Mouse (Mus musculus): Measurements from ENCODE around the gene Ube4b. TPM values are rescaled to one million over a fixed set of nuclear protein-coding genes. Genes with fewer than 3 reads are reported as not detected.

The Ube4b gene
- polyA plus RNA-seq, 1 experiment from 2014 or later, result 63.6 TPM

GRCm38 (mm10) chr4:149328735-149329134 lies 97.8 kb downstream of the Ube4b start:
- Histone ChIP-seq H3K4me2 (no peak overlapping the region), H3K27me3 (no peaks in the 10 kb centered on the region), H3K36me3 (peaks cover 54% of the 10 kb centered on the region), H3K9ac (no peak overlapping the region), H3K27ac (replicated peaks) (no peak overlapping the region), H3K4me3 (no peak overlapping the region), H3K9me3 (no peaks in the 10 kb centered on the region), H3K4me1 (replicated peaks) (no peaks in the 10 kb centered on the region)
- ATAC-seq (ENCODE audit: low FRiP score, low read depth), result no peak
- WGBS, result 84% methylated on average over 4 of the region's 4 CpGs

GRCm38 (mm10) chr4:149327281-149327680 lies 99.3 kb downstream of the Ube4b start:
- Histone ChIP-seq H3K9ac (no peak overlapping the region), H3K4me1 (replicated peaks) (no peaks in the 10 kb centered on the region), H3K4me2 (no peak overlapping the region), H3K36me3 (peaks cover 42% of the 10 kb centered on the region), H3K27ac (replicated peaks) (no peak overlapping the region), H3K27me3 (no peaks in the 10 kb centered on the region), H3K9me3 (no peaks in the 10 kb centered on the region), H3K4me3 (no peak overlapping the region)
- ATAC-seq (ENCODE audit: low FRiP score, low read depth), result no peak
- 87% methylated on average over 7 of the region's 7 CpGs for WGBS

- H3K4me2 ChIP-seq, result no peak overlapping the region
- no peak for ATAC-seq (ENCODE audit: low FRiP score, low read depth)
- peaks cover 30% of the 10 kb centered on the region for H3K36me3 ChIP-seq
- 88% methylated on average over 10 of the region's 10 CpGs for WGBS
- H3K9me3 ChIP-seq, result no peaks in the 10 kb centered on the region
- H3K27ac ChIP-seq (replicated peaks), result 0 out of 2 replicates have a peak overlapping the region, but pooled peaks have one; percentile 16
- no peaks in the 10 kb centered on the region for H3K4me1 ChIP-seq (replicated peaks)
- H3K9ac ChIP-seq, result no peak overlapping the region
- no peak overlapping the region for H3K4me3 ChIP-seq
- H3K27me3 ChIP-seq, result no peaks in the 10 kb centered on the region
Measured at GRCm38 (mm10) chr4:149325411-149326162, 101.0 kb downstream of the Ube4b start.

GRCm38 (mm10) chr4:149323730-149324129 lies 102.8 kb downstream of the Ube4b start:
- Histone ChIP-seq H3K9ac (no peak overlapping the region), H3K9me3 (no peaks in the 10 kb centered on the region), H3K4me1 (replicated peaks) (no peaks in the 10 kb centered on the region), H3K4me2 (no peak overlapping the region), H3K4me3 (no peak overlapping the region), H3K27ac (replicated peaks) (no peak overlapping the region), H3K36me3 (peaks cover 11% of the 10 kb centered on the region; the same call in 1 of the 2 replicates), H3K27me3 (no peaks in the 10 kb centered on the region)
- ATAC-seq (ENCODE audit: low FRiP score, low read depth), result no peak
- WGBS, result 88% methylated on average over 16 of the region's 16 CpGs

GRCm38 (mm10) chr4:149322718-149323117 lies 103.8 kb downstream of the Ube4b start:
- Histone ChIP-seq H3K36me3 (0 out of 2 replicates have a peak, but pooled peaks cover 6% of the 10 kb centered on the region), H3K9me3 (no peaks in the 10 kb centered on the region), H3K27me3 (no peaks in the 10 kb centered on the region), H3K4me3 (no peak overlapping the region), H3K9ac (no peak overlapping the region), H3K4me1 (replicated peaks) (peaks cover 3% of the 10 kb centered on the region; the same call in 1 of the 2 replicates), H3K27ac (replicated peaks) (no peak overlapping the region), H3K4me2 (no peak overlapping the region)
- no peak for ATAC-seq (ENCODE audit: low FRiP score, low read depth)
- WGBS, result 87% methylated on average over 6 of the region's 6 CpGs

GRCm38 (mm10) chr4:149322286-149322685 lies 104.3 kb downstream of the Ube4b start:
- Histone ChIP-seq H3K4me1 (replicated peaks) (peaks cover 7% of the 10 kb centered on the region), H3K27me3 (no peaks in the 10 kb centered on the region), H3K4me3 (no peak overlapping the region), H3K27ac (replicated peaks) (no peak overlapping the region), H3K4me2 (no peak overlapping the region), H3K9me3 (no peaks in the 10 kb centered on the region), H3K9ac (no peak overlapping the region), H3K36me3 (0 out of 2 replicates have a peak, but pooled peaks cover 5% of the 10 kb centered on the region)
- ATAC-seq (ENCODE audit: low FRiP score, low read depth), result no peak
- 56% methylated on average over 4 of the region's 4 CpGs for WGBS

- H3K27me3 ChIP-seq, result no peaks in the 10 kb centered on the region
- no peak overlapping the region for H3K4me3 ChIP-seq
- H3K9me3 ChIP-seq, result no peaks in the 10 kb centered on the region
- peak overlapping the region; percentile 60; the same call in 1 of the 2 replicates for H3K27ac ChIP-seq (replicated peaks)
- H3K4me1 ChIP-seq (replicated peaks), result peaks cover 9% of the 10 kb centered on the region
- H3K4me2 ChIP-seq, result no peak overlapping the region
- 53% methylated on average over 9 of the region's 9 CpGs for WGBS
- H3K36me3 ChIP-seq, result no peaks in the 10 kb centered on the region
- H3K9ac ChIP-seq, result no peak overlapping the region
- ATAC-seq (ENCODE audit: low FRiP score, low read depth), result peak; percentile 85
Measured at GRCm38 (mm10) chr4:149319088-149319487, 107.5 kb downstream of the Ube4b start.

GRCm38 (mm10) chr4:149317387-149317786 lies 109.2 kb downstream of the Ube4b start:
- no peak overlapping the region for H3K4me2 ChIP-seq
- 30% methylated on average over 5 of the region's 5 CpGs for WGBS
- H3K27me3 ChIP-seq, result no peaks in the 10 kb centered on the region
- peaks cover 9% of the 10 kb centered on the region for H3K4me1 ChIP-seq (replicated peaks)
- peak overlapping the region; percentile 57 for H3K27ac ChIP-seq (replicated peaks)
- H3K4me3 ChIP-seq, result no peak overlapping the region
- no peaks in the 10 kb centered on the region for H3K36me3 ChIP-seq
- peak; percentile 23; the same call in 1 of the 2 replicates for ATAC-seq (ENCODE audit: low FRiP score, low read depth)
- no peak overlapping the region for H3K9ac ChIP-seq
- no peaks in the 10 kb centered on the region for H3K9me3 ChIP-seq

- no peak for ATAC-seq (ENCODE audit: low FRiP score, low read depth)
- H3K36me3 ChIP-seq, result no peaks in the 10 kb centered on the region
- WGBS, result 92% methylated on average over 11 of the region's 11 CpGs
- H3K4me2 ChIP-seq, result no peak overlapping the region
- no peaks in the 10 kb centered on the region for H3K27me3 ChIP-seq
- H3K9me3 ChIP-seq, result no peaks in the 10 kb centered on the region
- H3K4me1 ChIP-seq (replicated peaks), result peaks cover 9% of the 10 kb centered on the region
- H3K9ac ChIP-seq, result no peak overlapping the region
- no peak overlapping the region for H3K27ac ChIP-seq (replicated peaks)
- H3K4me3 ChIP-seq, result no peak overlapping the region
Measured at GRCm38 (mm10) chr4:149314275-149314837, 112.2 kb downstream of the Ube4b start.

GRCm38 (mm10) chr4:149313558-149314253 lies 112.8 kb downstream of the Ube4b start:
- Histone ChIP-seq H3K4me2 (no peak overlapping the region), H3K9me3 (no peaks in the 10 kb centered on the region), H3K36me3 (no peaks in the 10 kb centered on the region), H3K9ac (no peak overlapping the region), H3K4me3 (no peak overlapping the region), H3K4me1 (replicated peaks) (peaks cover 16% of the 10 kb centered on the region), H3K27me3 (no peaks in the 10 kb centered on the region), H3K27ac (replicated peaks) (no peak overlapping the region)
- no peak for ATAC-seq (ENCODE audit: low FRiP score, low read depth)
- 90% methylated on average over 12 of the region's 12 CpGs for WGBS

GRCm38 (mm10) chr4:149311996-149312395 lies 114.6 kb downstream of the Ube4b start:
- Histone ChIP-seq H3K9me3 (no peaks in the 10 kb centered on the region), H3K4me2 (no peak overlapping the region), H3K36me3 (no peaks in the 10 kb centered on the region), H3K27ac (replicated peaks) (no peak overlapping the region), H3K27me3 (no peaks in the 10 kb centered on the region), H3K4me1 (replicated peaks) (peaks cover 12% of the 10 kb centered on the region; the same call in 1 of the 2 replicates), H3K4me3 (no peak overlapping the region), H3K9ac (no peak overlapping the region)
- no peak for ATAC-seq (ENCODE audit: low FRiP score, low read depth)
- 80% methylated on average over 5 of the region's 5 CpGs for WGBS

GRCm38 (mm10) chr4:149308491-149308820 lies 118.1 kb downstream of the Ube4b start:
- Histone ChIP-seq H3K4me2 (peak overlapping the region; percentile 87), H3K4me1 (replicated peaks) (peaks cover 37% of the 10 kb centered on the region), H3K9me3 (no peaks in the 10 kb centered on the region), H3K9ac (peak overlapping the region; percentile 66), H3K27ac (replicated peaks) (peak overlapping the region; percentile 95), H3K36me3 (no peaks in the 10 kb centered on the region), H3K27me3 (no peaks in the 10 kb centered on the region), H3K4me3 (peak overlapping the region; percentile 99)
- ATAC-seq (ENCODE audit: low FRiP score, low read depth), result no peak
- 16% methylated on average over 3 of the region's 3 CpGs for WGBS
